Mouse (Mus musculus): ENCODE results near the gene Tfb1m. TPM values are rescaled to one million over a fixed set of nuclear protein-coding genes. Genes with fewer than 3 reads are reported as not detected.

Tfb1m gene
- polyA plus RNA-seq, 1 experiment from 2014 or later = 15.0 TPM

DNA sequence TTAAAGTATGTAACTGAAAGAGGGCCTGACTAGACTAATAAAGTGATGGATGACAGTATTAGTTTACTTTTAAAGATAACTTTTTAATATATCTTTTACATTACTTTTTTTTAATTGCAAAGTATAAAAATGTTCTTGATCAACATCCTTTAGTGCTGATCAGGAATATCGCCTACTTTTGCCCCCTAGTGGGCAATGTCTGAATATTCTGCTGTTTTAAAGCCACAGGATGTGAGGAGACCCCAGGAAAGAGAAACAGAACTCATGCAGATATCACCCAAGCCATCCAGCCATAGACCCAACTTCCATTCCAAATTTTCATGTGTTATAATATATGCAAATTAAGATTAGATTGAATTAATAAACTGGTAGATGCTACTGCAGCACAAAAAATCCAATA, 24.2 kb downstream of the Tfb1m start:
- DNase-seq (ENCODE audit: low spot score) = peak; percentile 62
- Histone ChIP-seq H3K4me1 (replicated peaks; ENCODE audit: insufficient read depth, low read length) (no peaks in the 10 kb centered on the region), H3K27me3 (ENCODE audit: insufficient read depth, low read length) (no peaks in the 10 kb centered on the region), H3K27ac (no peak overlapping the region), H3K9ac (ENCODE audit: low read depth, low read length) (no peak overlapping the region), H3K9me3 (replicated peaks; ENCODE audit: low read length) (no peaks in the 10 kb centered on the region), H3K36me3 (ENCODE audit: insufficient read depth, low read length) (0 out of 2 replicates have a peak, but pooled peaks cover 6% of the 10 kb centered on the region), H3K4me3 (replicated peaks; ENCODE audit: low read depth, low read length) (no peak overlapping the region), H3K4me2 (ENCODE audit: low read length) (no peak overlapping the region)
- 13% methylated on average over 1 of the region's 1 CpGs for WGBS
- ATAC-seq (replicated peaks; ENCODE audit: low FRiP score, low read depth) = no peak
- TF ChIP-seq CTCF (IDR thresholded peaks at IDR 0.05; ENCODE audit: low read depth) = peak; percentile 69

- no peaks in the 10 kb centered on the region for H3K4me1 ChIP-seq (replicated peaks; ENCODE audit: insufficient read depth, low read length)
- no peaks in the 10 kb centered on the region for H3K9me3 ChIP-seq (replicated peaks; ENCODE audit: low read length)
- H3K4me2 ChIP-seq (ENCODE audit: low read length) = no peak within 1 kb of the TSS
- no peak within 1 kb of the TSS for H3K27ac ChIP-seq
- no peak within 1 kb of the TSS for H3K4me3 ChIP-seq (replicated peaks; ENCODE audit: low read depth, low read length)
- ATAC-seq (replicated peaks; ENCODE audit: low FRiP score, low read depth) = no peak
- 0 out of 2 replicates have a peak, but pooled peaks cover 6% of the 10 kb centered on the region for H3K36me3 ChIP-seq (ENCODE audit: insufficient read depth, low read length)
- no peak for TF ChIP-seq CTCF (IDR thresholded peaks at IDR 0.05; ENCODE audit: low read depth)
- no peaks in the 10 kb centered on the region for H3K27me3 ChIP-seq (ENCODE audit: insufficient read depth, low read length)
- no peak for DNase-seq (ENCODE audit: low spot score)
- 86% methylated on average over 4 of the region's 4 CpGs for WGBS
- no peak within 1 kb of the TSS for H3K9ac ChIP-seq (ENCODE audit: low read depth, low read length)
Measured at GRCm38 (mm10) chr17:3532254-3532653, 25.3 kb downstream of the Tfb1m start, which contains the start of gene Cldn20. Cldn20 (plus strand) TSS chr17:3532554.

DNA sequence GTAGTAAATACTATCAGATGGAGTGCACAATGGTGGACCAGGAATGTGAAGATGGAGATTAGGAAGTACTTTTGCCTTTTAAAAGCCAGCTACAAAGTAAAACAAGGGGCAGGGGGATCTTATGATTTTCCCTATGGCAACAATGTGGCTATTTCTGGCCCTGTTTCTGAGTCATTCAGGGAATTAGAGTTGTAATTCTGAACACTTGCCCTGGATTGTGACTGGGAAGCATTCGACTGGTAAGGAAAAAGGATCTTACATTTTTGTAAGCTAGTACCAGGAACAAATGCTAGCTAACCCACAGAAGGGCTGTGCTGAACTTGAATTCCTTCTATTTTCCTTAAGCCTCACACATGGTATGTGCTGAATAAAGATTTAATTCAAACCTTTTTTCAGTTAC, 25.9 kb downstream of the Tfb1m start:
- DNase-seq (ENCODE audit: low spot score) (no peak), ATAC-seq (replicated peaks; ENCODE audit: low FRiP score, low read depth) (no peak)
- H3K9ac ChIP-seq (ENCODE audit: low read depth, low read length) = no peak overlapping the region
- H3K27ac ChIP-seq = no peak overlapping the region
- H3K36me3 ChIP-seq (ENCODE audit: insufficient read depth, low read length) = 0 out of 2 replicates have a peak, but pooled peaks cover 6% of the 10 kb centered on the region
- H3K4me1 ChIP-seq (replicated peaks; ENCODE audit: insufficient read depth, low read length) = no peaks in the 10 kb centered on the region
- H3K4me2 ChIP-seq (ENCODE audit: low read length) = no peak overlapping the region
- H3K27me3 ChIP-seq (ENCODE audit: insufficient read depth, low read length) = no peaks in the 10 kb centered on the region
- WGBS = 76% methylated on average over 1 of the region's 1 CpGs
- no peaks in the 10 kb centered on the region for H3K9me3 ChIP-seq (replicated peaks; ENCODE audit: low read length)
- no peak for TF ChIP-seq CTCF (IDR thresholded peaks at IDR 0.05; ENCODE audit: low read depth)
- no peak overlapping the region for H3K4me3 ChIP-seq (replicated peaks; ENCODE audit: low read depth, low read length)

- DNase-seq (ENCODE audit: low spot score) (no peak), ATAC-seq (replicated peaks; ENCODE audit: low FRiP score, low read depth) (no peak)
- Histone ChIP-seq H3K27ac (no peak overlapping the region), H3K4me1 (replicated peaks; ENCODE audit: insufficient read depth, low read length) (no peaks in the 10 kb centered on the region), H3K9me3 (replicated peaks; ENCODE audit: low read length) (no peaks in the 10 kb centered on the region), H3K4me2 (ENCODE audit: low read length) (no peak overlapping the region), H3K4me3 (replicated peaks; ENCODE audit: low read depth, low read length) (no peak overlapping the region), H3K36me3 (ENCODE audit: insufficient read depth, low read length) (0 out of 2 replicates have a peak, but pooled peaks cover 6% of the 10 kb centered on the region), H3K9ac (ENCODE audit: low read depth, low read length) (no peak overlapping the region), H3K27me3 (ENCODE audit: insufficient read depth, low read length) (no peaks in the 10 kb centered on the region)
- TF ChIP-seq CTCF (IDR thresholded peaks at IDR 0.05; ENCODE audit: low read depth) = no peak
- WGBS = 76% methylated on average over 7 of the region's 7 CpGs
Measured at GRCm38 (mm10) chr17:3530549-3530948, 27.0 kb downstream of the Tfb1m start.

GRCm38 (mm10) chr17:3529523-3529922, 28.1 kb downstream of the Tfb1m start:
- H3K27me3 ChIP-seq (ENCODE audit: insufficient read depth, low read length) = no peaks in the 10 kb centered on the region
- WGBS = 59% methylated on average over 3 of the region's 3 CpGs
- no peak for ATAC-seq (replicated peaks; ENCODE audit: low FRiP score, low read depth)
- no peak for DNase-seq (ENCODE audit: low spot score)
- H3K4me2 ChIP-seq (ENCODE audit: low read length) = no peak overlapping the region
- no peak for TF ChIP-seq CTCF (IDR thresholded peaks at IDR 0.05; ENCODE audit: low read depth)
- no peaks in the 10 kb centered on the region for H3K9me3 ChIP-seq (replicated peaks; ENCODE audit: low read length)
- H3K4me1 ChIP-seq (replicated peaks; ENCODE audit: insufficient read depth, low read length) = no peaks in the 10 kb centered on the region
- 0 out of 2 replicates have a peak, but pooled peaks cover 2% of the 10 kb centered on the region for H3K36me3 ChIP-seq (ENCODE audit: insufficient read depth, low read length)
- H3K9ac ChIP-seq (ENCODE audit: low read depth, low read length) = no peak overlapping the region
- no peak overlapping the region for H3K4me3 ChIP-seq (replicated peaks; ENCODE audit: low read depth, low read length)
- H3K27ac ChIP-seq = no peak overlapping the region

GRCm38 (mm10) chr17:3527841-3528471, 29.6 kb downstream of the Tfb1m start:
- ATAC-seq (replicated peaks; ENCODE audit: low FRiP score, low read depth) = no peak
- DNase-seq (ENCODE audit: low spot score) = no peak
- Histone ChIP-seq H3K36me3 (ENCODE audit: insufficient read depth, low read length) (0 out of 2 replicates have a peak, but pooled peaks cover 2% of the 10 kb centered on the region), H3K4me1 (replicated peaks; ENCODE audit: insufficient read depth, low read length) (no peaks in the 10 kb centered on the region), H3K4me3 (replicated peaks; ENCODE audit: low read depth, low read length) (no peak overlapping the region), H3K27ac (no peak overlapping the region), H3K9me3 (replicated peaks; ENCODE audit: low read length) (no peaks in the 10 kb centered on the region), H3K9ac (ENCODE audit: low read depth, low read length) (no peak overlapping the region), H3K27me3 (ENCODE audit: insufficient read depth, low read length) (no peaks in the 10 kb centered on the region), H3K4me2 (ENCODE audit: low read length) (no peak overlapping the region)
- no peak for TF ChIP-seq CTCF (IDR thresholded peaks at IDR 0.05; ENCODE audit: low read depth)
- WGBS = 87% methylated on average over 6 of the region's 6 CpGs
